Mouse (Mus musculus): Measurements from ENCODE around the gene Mlxipl. TPM values are rescaled to one million over a fixed set of nuclear protein-coding genes. Genes with fewer than 3 reads are reported as not detected.

The Mlxipl gene
- polyA plus RNA-seq, 1 experiment from 2014 or later: 2.2 TPM

DNA sequence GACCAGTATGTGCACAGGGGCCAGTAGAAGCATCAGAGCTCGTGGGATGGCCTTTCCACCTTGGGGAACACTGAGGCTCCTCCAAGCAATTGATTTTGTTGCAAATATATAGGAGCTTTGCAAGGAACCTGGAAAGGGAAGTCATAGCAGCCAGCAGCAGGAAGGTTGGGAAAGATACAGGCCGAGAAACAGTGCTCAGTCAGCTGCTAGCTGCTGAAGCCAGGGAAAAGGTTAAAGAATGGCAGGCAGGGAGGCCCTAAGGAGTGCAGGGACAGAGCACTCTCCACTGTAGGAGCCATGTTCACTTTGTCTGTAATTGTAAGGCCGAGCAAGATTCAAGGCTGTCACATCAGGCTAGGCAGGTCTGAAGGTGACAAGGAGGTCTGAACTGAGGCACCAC, 88.8 kb downstream of the Mlxipl start:
- WGBS: 83% methylated on average over 3 of the region's 3 CpGs
- ATAC-seq (ENCODE audit: low FRiP score, low read depth): no peak
- H3K36me3 ChIP-seq: peaks cover 85% of the 10 kb centered on the region
- no peaks in the 10 kb centered on the region for H3K4me1 ChIP-seq
- H3K4me3 ChIP-seq: no peak overlapping the region
- no peak overlapping the region for H3K27ac ChIP-seq
- no peaks in the 10 kb centered on the region for H3K27me3 ChIP-seq
- H3K9me3 ChIP-seq: no peaks in the 10 kb centered on the region
- H3K4me2 ChIP-seq (replicated peaks): no peak overlapping the region
- peak overlapping the region; percentile 26; the same call in 1 of the 2 replicates for H3K9ac ChIP-seq

DNA sequence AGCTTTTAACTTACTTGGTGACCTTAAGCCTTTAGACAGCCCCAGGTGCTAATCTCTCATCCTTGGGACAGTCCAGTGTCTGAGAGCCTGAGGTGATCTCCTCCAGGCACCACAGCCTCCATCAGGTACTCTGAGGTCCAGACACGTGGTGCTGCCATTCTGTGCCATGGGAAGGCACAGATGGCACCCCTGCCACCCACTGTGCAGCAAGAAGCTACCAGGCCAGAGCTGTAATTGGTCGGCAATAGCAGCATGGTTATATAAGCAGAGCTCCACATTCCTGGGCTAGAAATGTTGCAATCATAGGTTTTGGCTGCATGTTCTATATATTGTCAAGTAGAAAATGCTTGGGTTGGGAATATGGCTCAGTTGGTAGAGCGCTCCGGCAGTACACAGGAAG, 89.3 kb downstream of the Mlxipl start:
- no peak for ATAC-seq (ENCODE audit: low FRiP score, low read depth)
- Histone ChIP-seq H3K4me2 (replicated peaks) (no peak overlapping the region), H3K27ac (no peak overlapping the region), H3K9ac (no peak overlapping the region), H3K4me1 (no peaks in the 10 kb centered on the region), H3K36me3 (peaks cover 82% of the 10 kb centered on the region), H3K27me3 (no peaks in the 10 kb centered on the region), H3K9me3 (no peaks in the 10 kb centered on the region), H3K4me3 (no peak overlapping the region)
- WGBS: 92% methylated on average over 4 of the region's 4 CpGs

- H3K4me3 ChIP-seq: no peak overlapping the region
- 96% methylated on average over 7 of the region's 7 CpGs for WGBS
- H3K4me1 ChIP-seq: no peaks in the 10 kb centered on the region
- no peaks in the 10 kb centered on the region for H3K9me3 ChIP-seq
- ATAC-seq (ENCODE audit: low FRiP score, low read depth): no peak
- H3K27ac ChIP-seq: no peak overlapping the region
- H3K4me2 ChIP-seq (replicated peaks): no peak overlapping the region
- peaks cover 77% of the 10 kb centered on the region for H3K36me3 ChIP-seq
- H3K9ac ChIP-seq: no peak overlapping the region
- H3K27me3 ChIP-seq: no peaks in the 10 kb centered on the region
Observed at GRCm38 (mm10) chr5:135179616-135180015, 89.9 kb downstream of the Mlxipl start.

DNA sequence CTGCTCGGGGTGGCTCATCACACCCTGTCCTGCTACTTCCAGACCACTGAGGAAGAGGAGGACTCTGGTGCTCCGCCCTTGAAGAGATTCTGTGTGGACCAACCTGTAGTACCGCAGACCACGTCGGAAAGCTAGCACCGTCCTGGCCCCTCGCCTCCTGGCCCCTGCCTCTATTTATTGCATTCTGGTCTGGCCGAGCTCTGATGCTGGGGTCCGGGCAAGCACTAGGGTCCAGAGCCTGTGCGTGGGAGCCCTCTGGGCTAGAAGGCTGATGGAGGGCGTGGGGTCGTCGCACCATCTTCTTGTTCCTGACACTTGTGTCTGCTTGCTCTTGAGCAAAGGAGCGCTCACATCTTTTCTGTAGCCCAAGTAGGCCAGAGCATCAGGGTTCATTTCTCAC, 91.1 kb downstream of the Mlxipl start:
- H3K9me3 ChIP-seq: no peaks in the 10 kb centered on the region
- H3K9ac ChIP-seq: no peak overlapping the region; the same call in 1 of the 2 replicates
- H3K36me3 ChIP-seq: peaks cover 65% of the 10 kb centered on the region
- H3K27ac ChIP-seq: no peak overlapping the region
- H3K4me3 ChIP-seq: no peak overlapping the region
- 0 out of 2 replicates have a peak, but pooled peaks cover under 1% of the 10 kb centered on the region for H3K4me1 ChIP-seq
- H3K4me2 ChIP-seq (replicated peaks): no peak overlapping the region
- H3K27me3 ChIP-seq: no peaks in the 10 kb centered on the region
- 94% methylated on average over 14 of the region's 14 CpGs for WGBS
- ATAC-seq (ENCODE audit: low FRiP score, low read depth): no peak

DNA sequence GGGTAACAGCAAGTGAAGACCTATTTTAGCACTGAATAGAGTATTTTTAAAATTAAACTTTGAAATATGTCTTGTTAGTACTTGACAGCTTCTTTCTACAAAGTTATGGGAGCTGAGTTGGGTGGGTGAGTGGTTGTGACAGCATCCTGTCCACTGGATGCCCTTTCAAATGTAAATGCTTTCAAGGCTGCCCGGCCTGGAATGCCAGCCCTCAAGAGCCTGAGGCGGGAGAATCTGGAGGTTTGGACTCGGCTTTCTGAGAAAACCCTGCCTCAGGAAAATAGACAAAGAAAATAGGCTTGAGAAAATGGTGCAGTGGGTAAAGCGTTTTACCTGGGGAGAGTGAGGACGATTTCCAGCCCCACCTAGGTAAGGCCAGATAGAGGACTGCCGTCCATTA, 92.1 kb downstream of the Mlxipl start:
- H3K9ac ChIP-seq: no peak overlapping the region
- ATAC-seq (ENCODE audit: low FRiP score, low read depth): no peak
- 0 out of 2 replicates have a peak, but pooled peaks cover 5% of the 10 kb centered on the region for H3K4me1 ChIP-seq
- no peaks in the 10 kb centered on the region for H3K9me3 ChIP-seq
- H3K4me2 ChIP-seq (replicated peaks): no peak overlapping the region
- WGBS: 87% methylated on average over 6 of the region's 6 CpGs
- peaks cover 60% of the 10 kb centered on the region for H3K36me3 ChIP-seq
- H3K27ac ChIP-seq: no peak overlapping the region
- H3K4me3 ChIP-seq: no peak overlapping the region
- H3K27me3 ChIP-seq: no peaks in the 10 kb centered on the region

DNA sequence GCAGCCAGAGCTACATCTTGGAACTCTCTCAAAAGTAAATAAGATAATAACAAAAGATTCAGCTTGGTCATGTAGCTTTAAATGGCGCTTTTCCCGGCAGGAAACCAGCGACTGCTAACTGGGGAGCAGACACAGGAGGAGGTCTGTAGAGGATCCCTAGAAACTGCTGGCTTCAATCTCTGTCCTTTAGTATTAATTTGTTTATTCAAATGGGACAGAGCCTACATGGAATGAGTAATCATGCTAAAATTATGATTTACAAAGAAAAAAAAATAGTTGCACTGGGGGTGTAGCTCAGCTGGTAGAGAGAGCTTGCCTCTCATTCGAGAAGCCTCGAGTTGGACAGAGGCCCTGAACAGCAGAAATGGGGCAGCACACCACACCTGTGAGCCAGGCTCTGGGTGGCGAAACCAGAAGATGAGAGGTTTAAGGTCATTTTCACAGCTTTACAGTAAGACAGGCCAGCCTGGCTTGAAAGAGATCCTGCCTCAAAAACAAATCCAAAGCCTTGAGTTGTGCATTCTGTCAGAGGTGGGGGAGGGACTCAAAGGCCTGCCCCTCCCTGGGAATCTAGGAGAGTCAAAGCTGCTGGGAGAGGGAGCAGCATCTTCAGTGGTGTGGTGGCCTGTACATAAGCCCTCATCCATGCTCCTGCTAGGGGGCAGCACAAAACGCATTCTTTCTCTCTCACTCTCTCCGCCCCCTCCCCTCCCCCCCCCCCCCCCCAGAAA, 93.6 kb downstream of the Mlxipl start:
- WGBS: 68% methylated on average over 8 of the region's 8 CpGs
- Histone ChIP-seq H3K9me3 (no peaks in the 10 kb centered on the region), H3K27me3 (no peaks in the 10 kb centered on the region), H3K27ac (no peak overlapping the region), H3K36me3 (peaks cover 45% of the 10 kb centered on the region), H3K9ac (no peak overlapping the region), H3K4me2 (replicated peaks) (no peak overlapping the region), H3K4me3 (no peak overlapping the region), H3K4me1 (0 out of 2 replicates have a peak, but pooled peaks cover 5% of the 10 kb centered on the region)
- no peak for ATAC-seq (ENCODE audit: low FRiP score, low read depth)

DNA sequence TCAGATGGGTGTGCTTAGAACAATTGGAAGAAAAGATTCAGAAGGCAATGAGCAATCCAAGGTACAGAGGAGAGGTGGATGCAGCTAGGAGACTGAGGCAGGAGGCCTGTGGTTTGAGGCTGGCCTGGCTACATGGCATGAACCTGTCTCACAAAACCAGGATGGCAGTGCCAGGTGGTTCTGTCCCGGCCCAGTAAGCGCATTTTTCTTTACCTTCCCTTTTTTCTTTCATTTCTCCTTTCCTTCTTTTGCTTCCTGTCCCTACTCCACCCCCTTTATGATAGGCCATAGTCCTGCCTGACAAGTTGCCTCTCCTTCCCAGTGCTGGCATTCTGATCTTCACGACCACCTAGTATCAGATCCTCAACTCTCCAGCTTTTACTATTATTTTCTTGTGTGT, 95.3 kb downstream of the Mlxipl start:
- H3K36me3 ChIP-seq: peaks cover 38% of the 10 kb centered on the region
- no peak overlapping the region for H3K9ac ChIP-seq
- H3K27me3 ChIP-seq: no peaks in the 10 kb centered on the region
- no peak overlapping the region for H3K4me2 ChIP-seq (replicated peaks)
- no peak for ATAC-seq (ENCODE audit: low FRiP score, low read depth)
- no peak overlapping the region for H3K27ac ChIP-seq
- 89% methylated on average over 3 of the region's 3 CpGs for WGBS
- peaks cover 22% of the 10 kb centered on the region for H3K4me1 ChIP-seq
- H3K4me3 ChIP-seq: no peak overlapping the region
- H3K9me3 ChIP-seq: no peaks in the 10 kb centered on the region

DNA sequence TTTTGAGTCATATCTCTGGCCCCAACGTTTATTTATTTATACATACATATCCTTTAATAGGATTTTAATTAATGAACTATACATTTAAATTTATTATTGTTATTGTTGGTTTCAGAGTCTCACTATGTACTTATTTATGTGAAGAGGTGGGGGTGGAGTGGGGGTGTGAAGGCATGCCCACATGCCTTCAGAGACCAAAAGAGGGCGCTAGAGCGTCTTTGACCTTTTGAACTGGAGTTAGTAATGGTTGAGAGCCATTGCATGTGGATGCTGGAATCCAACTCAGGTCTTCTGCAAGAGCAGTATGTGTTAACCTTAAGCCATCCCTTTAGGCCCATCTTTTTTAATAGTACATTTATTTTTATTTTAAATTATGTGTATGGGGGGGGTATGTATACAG, 95.9 kb downstream of the Mlxipl start:
- peaks cover 34% of the 10 kb centered on the region for H3K36me3 ChIP-seq
- no peak overlapping the region for H3K4me2 ChIP-seq (replicated peaks)
- peaks cover 28% of the 10 kb centered on the region for H3K4me1 ChIP-seq
- H3K27ac ChIP-seq: no peak overlapping the region
- H3K4me3 ChIP-seq: no peak overlapping the region
- H3K27me3 ChIP-seq: no peaks in the 10 kb centered on the region
- no peaks in the 10 kb centered on the region for H3K9me3 ChIP-seq
- no peak for ATAC-seq (ENCODE audit: low FRiP score, low read depth)
- H3K9ac ChIP-seq: no peak overlapping the region
- 38% methylated on average over 3 of the region's 3 CpGs for WGBS

- peak overlapping the region; percentile 97 for H3K27ac ChIP-seq
- ATAC-seq (ENCODE audit: low FRiP score, low read depth): no peak
- peaks cover 29% of the 10 kb centered on the region for H3K4me1 ChIP-seq
- H3K36me3 ChIP-seq: peaks cover 29% of the 10 kb centered on the region
- H3K9ac ChIP-seq: peak overlapping the region; percentile 98
- peak overlapping the region; percentile 78 for H3K4me2 ChIP-seq (replicated peaks)
- no peaks in the 10 kb centered on the region for H3K27me3 ChIP-seq
- 21% methylated on average over 10 of the region's 10 CpGs for WGBS
- H3K9me3 ChIP-seq: no peaks in the 10 kb centered on the region
- peak overlapping the region; percentile 99 for H3K4me3 ChIP-seq
Observed at GRCm38 (mm10) chr5:135186231-135186620, 96.5 kb downstream of the Mlxipl start.

- Histone ChIP-seq H3K4me3 (peak within 1 kb of the TSS; percentile 99), H3K9ac (peak within 1 kb of the TSS; percentile 98), H3K27me3 (no peaks in the 10 kb centered on the region), H3K36me3 (peaks cover 24% of the 10 kb centered on the region), H3K27ac (peak within 1 kb of the TSS; percentile 97), H3K4me1 (peaks cover 33% of the 10 kb centered on the region), H3K4me2 (replicated peaks) (peak within 1 kb of the TSS; percentile 78), H3K9me3 (no peaks in the 10 kb centered on the region)
- WGBS: under 1% methylated on average over 57 of the region's 57 CpGs
- ATAC-seq (ENCODE audit: low FRiP score, low read depth): peak; percentile 98
Observed at GRCm38 (mm10) chr5:135186621-135187348, 97.1 kb downstream of the Mlxipl start, which contains the start of gene Baz1b. TSS of gene Baz1b (plus strand) at chr5:135187264.

- ATAC-seq (ENCODE audit: low FRiP score, low read depth): peak; percentile 46; the same call in 1 of the 2 replicates
- Histone ChIP-seq H3K9ac (peak overlapping the region; percentile 98), H3K36me3 (peaks cover 16% of the 10 kb centered on the region), H3K4me3 (peak overlapping the region; percentile 99), H3K4me2 (replicated peaks) (peak overlapping the region; percentile 78), H3K9me3 (no peaks in the 10 kb centered on the region), H3K27ac (peak overlapping the region; percentile 97), H3K4me1 (peaks cover 40% of the 10 kb centered on the region), H3K27me3 (no peaks in the 10 kb centered on the region)
- under 1% methylated on average over 86 of the region's 102 CpGs for WGBS
Observed at GRCm38 (mm10) chr5:135187349-135188213, 97.9 kb downstream of the Mlxipl start.
